Mouse (Mus musculus): Measurements from ENCODE around the gene Zfp850.
"Not testable (repeated sequence)": the region's sequence is repeated elsewhere in the genome, so short reads cannot be mapped to it uniquely, and the experiment has no call there.

Gene Zfp850

GRCm38 (mm10) chr7:28013549-28014444, at the start of gene Zfp850:
Gene Zfp850, minus strand, starts transcription at chr7:28014115.
- peak; percentile 73 for DNase-seq

DNA sequence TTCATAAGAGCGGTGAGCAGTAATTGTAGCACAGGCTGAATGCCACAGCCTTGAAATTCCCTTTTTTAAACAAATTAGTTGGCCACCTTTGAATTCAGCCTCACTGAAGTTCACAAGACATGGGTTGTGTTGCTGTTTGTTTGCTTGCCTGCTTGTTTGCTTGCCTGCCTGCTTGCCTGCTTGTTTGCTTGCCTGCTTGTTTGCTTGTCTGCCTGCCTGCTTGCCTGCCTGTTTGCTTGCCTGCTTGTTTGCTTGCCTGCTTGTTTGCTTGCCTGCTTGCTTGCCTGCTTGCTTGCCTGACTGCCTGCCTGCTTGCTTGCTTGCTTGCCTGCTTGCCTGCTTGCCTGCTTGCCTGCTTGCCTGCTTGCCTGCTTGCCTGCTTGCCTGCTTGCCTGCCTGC, 46.1 kb upstream of the Zfp850 start:
- no peak for DNase-seq

DNA sequence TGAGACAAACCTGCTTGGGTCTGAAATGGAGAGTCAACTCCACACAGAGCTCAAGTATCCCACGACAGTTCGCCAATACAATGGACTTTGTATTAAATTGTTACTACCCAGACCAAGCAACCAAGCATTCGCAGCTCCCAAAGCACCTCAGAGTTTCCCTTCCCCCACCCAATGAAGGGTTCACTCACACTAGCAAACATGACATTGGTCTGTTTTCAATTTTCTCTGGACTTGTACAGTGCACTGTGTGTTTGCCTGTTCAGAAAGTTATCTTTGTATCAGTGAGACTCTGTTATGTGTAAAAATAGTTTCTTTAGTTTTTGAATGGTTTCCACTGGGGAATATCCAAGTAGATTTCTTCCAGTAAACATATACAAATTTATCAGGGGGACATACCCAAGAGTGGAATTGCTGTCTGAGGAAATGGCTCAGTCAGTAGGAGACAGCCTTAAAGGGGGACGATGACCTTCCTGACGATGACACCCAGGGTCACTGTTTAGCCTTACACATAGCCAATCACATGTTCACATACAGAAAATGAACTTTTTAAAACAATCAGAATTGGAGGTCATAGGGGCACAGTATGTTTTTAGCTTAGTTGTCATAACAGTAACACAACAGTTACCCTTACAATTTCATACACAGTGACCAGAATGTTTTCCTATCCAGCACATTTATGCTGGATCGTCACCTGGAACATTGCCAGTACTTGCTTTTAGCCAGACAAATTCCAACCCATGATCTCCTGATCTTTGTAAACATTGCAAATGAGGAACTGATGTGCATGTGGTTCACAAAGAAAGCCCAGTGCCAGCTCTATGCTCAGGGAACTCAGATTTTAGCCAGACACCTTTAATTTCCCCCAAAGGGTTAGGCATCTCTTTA, 39.4 kb upstream of the Zfp850 start:
- no peak for DNase-seq

DNA sequence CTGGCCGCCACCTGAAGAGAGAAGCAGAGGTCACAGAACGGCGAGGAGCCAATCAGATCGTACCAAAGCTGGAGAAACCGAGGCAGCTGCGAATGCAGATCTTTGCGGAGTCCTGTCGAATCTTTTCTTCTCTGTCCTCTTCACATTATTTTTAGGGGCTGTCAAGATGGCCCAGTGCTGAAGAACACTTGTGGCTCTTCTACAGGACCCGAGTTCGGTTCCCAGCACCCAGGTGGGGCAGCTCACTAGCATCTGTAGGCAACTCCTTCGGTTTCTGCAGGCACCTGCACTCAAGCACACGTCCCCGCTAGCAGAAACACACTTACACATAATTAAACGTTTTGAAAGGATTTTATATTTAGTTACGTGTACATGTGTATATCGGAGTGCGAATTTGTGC, 36.7 kb upstream of the Zfp850 start:
- DNase-seq = no peak

- peak; percentile 99 for DNase-seq
These were observed 35.8 kb upstream of the Zfp850 start, which contains the start of gene Psmc4 for GRCm38 (mm10) chr7:28049476-28050409. Gene Psmc4, minus strand, starts transcription at chr7:28050101.

DNA sequence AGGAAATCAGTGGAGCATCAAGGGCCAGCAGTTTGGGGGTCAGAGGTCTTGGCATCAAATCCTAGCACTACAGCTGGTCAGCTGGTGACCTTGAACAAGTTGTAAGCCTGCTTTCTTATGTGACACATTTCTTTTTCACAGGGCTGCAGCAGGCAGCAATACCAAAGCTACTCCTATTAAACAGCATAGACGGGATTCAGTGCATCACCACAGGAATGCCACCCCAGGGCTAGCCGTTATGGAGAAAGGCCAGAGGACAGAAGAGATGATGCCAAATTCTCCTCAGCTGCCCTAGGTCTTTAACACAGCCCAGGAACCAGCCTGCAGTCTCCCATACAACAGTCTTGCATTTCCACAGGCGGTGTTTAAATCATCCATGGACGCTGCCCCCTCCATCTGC, 30.6 kb upstream of the Zfp850 start:
- DNase-seq = no peak

GRCm38 (mm10) chr7:28014445-28014810, 513 bp upstream of the Zfp850 start:
- DNase-seq = no peak

DNA sequence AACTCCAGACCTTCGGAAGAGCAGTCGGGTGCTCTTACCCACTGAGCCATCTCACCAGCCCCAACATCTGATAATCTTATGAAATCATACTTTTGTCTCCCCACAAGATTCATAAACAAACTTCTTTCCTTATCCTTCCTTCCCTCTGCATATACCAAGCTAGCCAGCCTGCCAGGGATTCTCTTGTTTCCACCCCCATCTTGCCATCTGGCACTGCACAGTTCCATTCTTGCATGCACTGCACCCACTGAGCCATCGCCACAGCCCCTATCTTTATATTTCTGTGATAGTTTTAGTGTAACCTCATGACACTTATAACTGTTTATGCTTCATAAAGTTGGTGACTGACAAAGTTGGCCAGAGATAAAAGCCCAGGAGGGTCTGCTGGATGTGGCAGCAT, 3.6 kb downstream of the Zfp850 start:
- DNase-seq = peak; percentile 65

DNA sequence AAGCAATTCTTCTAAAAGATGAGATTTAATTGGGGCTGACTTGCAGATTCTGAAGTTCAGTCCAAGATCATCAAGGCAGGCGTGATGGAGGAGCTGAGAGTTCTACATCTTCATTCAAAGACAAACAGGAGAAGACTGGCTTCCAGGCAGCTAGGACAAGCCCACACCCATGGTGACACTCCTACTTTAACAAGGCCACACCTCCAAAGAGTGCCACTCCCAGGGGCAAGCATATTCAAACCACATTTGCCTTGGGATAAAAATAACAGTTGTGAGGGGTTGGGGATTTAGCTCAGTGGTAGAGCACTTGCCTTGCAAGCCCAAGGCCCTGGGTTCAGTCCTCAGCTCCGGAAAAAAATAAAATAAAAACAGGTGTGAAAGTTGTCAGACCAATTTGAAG, 31.7 kb downstream of the Zfp850 start:
- DNase-seq = no peak

DNA sequence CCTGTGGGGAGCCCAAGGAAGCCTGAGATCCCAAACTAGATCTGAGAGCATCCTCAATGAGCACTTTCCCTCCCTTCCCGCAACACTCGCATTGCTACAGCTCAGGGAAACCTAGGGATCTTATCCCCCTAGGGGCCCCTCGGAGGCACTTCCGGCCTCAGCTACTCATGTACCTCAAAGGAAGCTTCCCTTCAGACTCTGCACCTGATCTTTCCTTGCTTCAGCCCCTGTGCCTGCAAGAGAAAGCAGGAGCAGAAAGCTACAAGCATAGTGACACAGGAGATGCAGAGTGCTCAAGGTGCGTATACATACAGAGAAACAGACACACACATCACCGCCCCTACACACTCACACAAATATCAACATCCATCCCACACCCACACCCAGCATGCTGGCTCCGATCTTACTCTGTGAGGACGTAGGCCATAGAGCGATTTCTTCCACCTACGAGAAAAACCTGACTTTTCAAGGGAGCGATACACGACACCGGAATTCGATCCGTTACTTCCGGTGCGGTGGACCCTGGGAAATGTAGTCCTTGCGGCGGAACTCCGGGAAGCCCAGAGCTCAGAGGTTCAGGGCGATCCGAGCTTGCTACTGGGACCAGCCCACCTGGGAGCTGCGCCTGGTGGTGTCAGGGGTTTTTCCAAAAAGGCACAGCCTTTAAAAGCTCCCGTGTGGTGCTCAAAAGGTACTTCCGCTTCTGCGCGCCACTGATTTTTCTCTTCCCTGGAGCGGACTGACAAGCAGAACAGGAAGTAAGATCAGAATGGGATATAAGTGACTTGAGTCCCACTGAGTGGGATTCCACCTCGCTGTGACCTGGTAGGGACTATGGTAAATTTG, 35.0 kb downstream of the Zfp850 start, which contains the start of gene Zfp780b:
Gene Zfp780b (minus strand): TSS at position 489 of the 846 bp plus-strand sequence.
- peak; percentile 79 for DNase-seq

GRCm38 (mm10) chr7:27949451-27949850, 64.5 kb downstream of the Zfp850 start:
- not testable (repeated sequence) for DNase-seq

DNA sequence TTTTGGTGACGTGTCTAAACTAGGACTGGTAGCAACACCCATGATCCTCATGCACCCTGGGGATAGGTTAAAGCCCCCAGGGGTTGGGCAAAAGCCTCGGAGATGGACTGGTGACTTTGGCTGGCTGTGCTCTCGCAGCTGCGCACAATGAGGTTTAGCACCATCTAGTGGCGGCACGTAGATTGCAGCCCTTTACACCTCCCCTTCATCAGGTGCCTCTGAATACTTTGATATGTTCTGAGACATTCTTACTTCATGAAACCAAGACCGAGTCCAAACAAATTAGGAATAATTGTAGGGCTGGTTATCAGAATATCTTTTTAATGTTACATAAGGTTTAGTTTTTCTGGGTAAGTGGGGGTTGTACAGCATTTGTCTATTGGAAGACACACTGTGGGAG, 72.0 kb downstream of the Zfp850 start:
- DNase-seq = not testable (repeated sequence)
